Mouse (Mus musculus) midbrain, postnatal 0 days (tissue): ENCODE data around the gene Parp14. TPM values are rescaled to one million over a fixed set of nuclear protein-coding genes. Genes with fewer than 3 reads are reported as not detected.

Experiments used
- ATAC-seq: fragments of 200-750 bp; cut with Nextera tagmentation; 2 replicates; pipeline ENCODE4 v1.8.0; 2017; ENCODE audit warnings: moderate number of reproducible peaks, mild to moderate bottlenecking, moderate TSS enrichment, moderate library complexity; ENCODE audit not compliant: low FRiP score
- DNase-seq: peaks from one replicate; pipeline ENCODE4 v3.0.0-alpha.2; 2015; ENCODE audit warnings: low spot score
- H3K27ac ChIP-seq: fragments of 300-500 bp; sonication (generic); 2 replicates; pipeline ENCODE4 v1.5.1; 2014; ENCODE audit warnings: low read depth, mild to moderate bottlenecking, low read length, mixed read lengths
- H3K27me3 ChIP-seq: fragments of 300-500 bp; sonication (generic); 2 replicates; pipeline ENCODE4 v1.6.1; 2014; ENCODE audit warnings: low read length, control low read depth, mixed read lengths; ENCODE audit not compliant: insufficient read depth
- H3K36me3 ChIP-seq: fragments of 300-500 bp; sonication (generic); 2 replicates; pipeline ENCODE4 v1.6.1; 2014; ENCODE audit warnings: low read length, control low read depth, mixed read lengths; ENCODE audit not compliant: insufficient read depth
- H3K4me1 ChIP-seq: fragments of 300-500 bp; sonication (generic); 2 replicates; pipeline ENCODE4 v1.6.1; 2014; ENCODE audit warnings: mild to moderate bottlenecking, control low read depth, antibody characterized with exemption, low read length, mixed read lengths; ENCODE audit not compliant: insufficient read depth
- H3K4me2 ChIP-seq: fragments of 300-500 bp; sonication (generic); 2 replicates; pipeline ENCODE4 v1.6.1; 2014; ENCODE audit warnings: low read depth, mild to moderate bottlenecking, low read length, mixed read lengths; ENCODE audit not compliant: poor library complexity, severe bottlenecking
- H3K4me3 ChIP-seq: fragments of 300-500 bp; sonication (generic); 2 replicates; pipeline ENCODE4 v1.5.1; 2014; ENCODE audit warnings: low read depth, mild to moderate bottlenecking, low read length, moderate library complexity
- H3K9ac ChIP-seq: fragments of 300-500 bp; sonication (generic); replicated peaks from 2 replicates; pipeline ENCODE4 v1.6.1; 2014; ENCODE audit warnings: mild to moderate bottlenecking, low read length, moderate library complexity, mixed read lengths; ENCODE audit not compliant: poor library complexity, severe bottlenecking
- H3K9me3 ChIP-seq: fragments of 300-500 bp; sonication (generic); 2 replicates; pipeline ENCODE4 v1.6.1; 2016; ENCODE audit warnings: low read length, control low read depth
- CTCF ChIP-seq: IDR thresholded peaks from 2 replicates; pipeline ENCODE4 v1.5.1; 2016; ENCODE audit warnings: antibody characterized with exemption, mild to moderate bottlenecking
- WGBS: fragments of 180-500 bp; shearing (Covaris S2); extraction: QIAGEN DNeasy Blood & Tissue Kit; methylation state at CpG from one replicate; pipeline ENCODE4 v1.1.7; 2014; 5-methylcytosine and 5-hydroxymethylcytosine counted together
- polyA plus RNA-seq: library from polyadenylated mRNA; unstranded; fragments of >200 nt; fragmentation: Nextera tagmentation; extraction: Ambion mirVana; gene quantifications from 2 replicates; pipeline ENCODE4 v1.2.1, GENCODE M21; 2015
- total RNA-seq: library from RNA; depleted of rRNA; stranded (reverse); fragments of >200 nt; gene quantifications from 2 replicates; pipeline ENCODE4 v1.2.3, GENCODE M21; 2014

The Parp14 gene
- total and polyA plus RNA-seq, 2 experiments from 2014 or later, result 0.22 to 1.2 TPM

- Histone ChIP-seq H3K27me3 (no peaks in the 10 kb centered on the region), H3K9ac (no peak overlapping the region), H3K4me1 (no peaks in the 10 kb centered on the region), H3K9me3 (no peaks in the 10 kb centered on the region), H3K4me2 (no peak overlapping the region), H3K27ac (no peak overlapping the region), H3K36me3 (no peaks in the 10 kb centered on the region), H3K4me3 (no peak overlapping the region)
- WGBS, result 97% methylated on average over 2 of the region's 2 CpGs
- DNase-seq, result no peak
- TF ChIP-seq CTCF, result no peak
- no peak for ATAC-seq
Measured at GRCm38 (mm10) chr16:35808838-35809237, 62.5 kb downstream of the Parp14 start.

GRCm38 (mm10) chr16:35807663-35807992, 63.7 kb downstream of the Parp14 start:
- Histone ChIP-seq H3K36me3 (no peaks in the 10 kb centered on the region), H3K9ac (no peak overlapping the region), H3K27me3 (no peaks in the 10 kb centered on the region), H3K4me1 (no peaks in the 10 kb centered on the region), H3K27ac (no peak overlapping the region), H3K9me3 (no peaks in the 10 kb centered on the region), H3K4me3 (no peak overlapping the region), H3K4me2 (no peak overlapping the region)
- DNase-seq (no peak), ATAC-seq (no peak)
- no peak for TF ChIP-seq CTCF
- WGBS, result 50% methylated on average over 4 of the region's 4 CpGs

- H3K9ac ChIP-seq, result no peak overlapping the region
- peaks cover 1% of the 10 kb centered on the region; the same call in 1 of the 2 replicates for H3K36me3 ChIP-seq
- H3K4me2 ChIP-seq, result no peak overlapping the region
- no peaks in the 10 kb centered on the region for H3K4me1 ChIP-seq
- 67% methylated on average over 6 of the region's 6 CpGs for WGBS
- no peaks in the 10 kb centered on the region for H3K27me3 ChIP-seq
- ATAC-seq, result no peak
- no peak for DNase-seq
- no peak overlapping the region for H3K27ac ChIP-seq
- no peak for TF ChIP-seq CTCF
- no peak overlapping the region for H3K4me3 ChIP-seq
- no peaks in the 10 kb centered on the region for H3K9me3 ChIP-seq
Measured at GRCm38 (mm10) chr16:35806973-35807662, 64.2 kb downstream of the Parp14 start.

DNA sequence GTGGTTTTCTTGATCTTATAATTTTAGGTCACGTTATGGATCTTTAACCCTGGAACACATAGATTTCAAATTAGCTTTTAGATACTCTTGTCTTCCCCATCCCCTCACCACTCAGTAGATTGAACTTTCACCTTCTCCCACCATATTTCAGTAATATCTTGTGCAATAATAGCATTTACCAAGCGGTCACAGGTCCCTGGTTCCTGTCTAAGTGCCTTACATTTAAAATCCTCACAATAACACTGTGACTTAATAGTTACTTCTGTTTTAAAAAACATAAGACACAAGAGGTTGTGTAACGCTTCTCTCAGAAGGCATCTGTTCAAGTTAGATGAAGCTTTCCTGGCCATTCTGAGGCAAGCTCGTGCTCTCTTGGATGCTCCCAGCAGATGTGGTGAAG, 67.6 kb downstream of the Parp14 start:
- no peak overlapping the region for H3K4me3 ChIP-seq
- ATAC-seq (no peak), DNase-seq (no peak)
- no peak for TF ChIP-seq CTCF
- no peak overlapping the region for H3K9ac ChIP-seq
- H3K27me3 ChIP-seq, result no peaks in the 10 kb centered on the region
- H3K36me3 ChIP-seq, result peaks cover 2% of the 10 kb centered on the region; the same call in 1 of the 2 replicates
- no peak overlapping the region for H3K4me2 ChIP-seq
- no peak overlapping the region for H3K27ac ChIP-seq
- H3K4me1 ChIP-seq, result no peaks in the 10 kb centered on the region
- WGBS, result 97% methylated on average over 4 of the region's 4 CpGs
- no peaks in the 10 kb centered on the region for H3K9me3 ChIP-seq

GRCm38 (mm10) chr16:35802163-35802562, 69.2 kb downstream of the Parp14 start:
- WGBS, result 95% methylated on average over 7 of the region's 7 CpGs
- Histone ChIP-seq H3K36me3 (peaks cover 2% of the 10 kb centered on the region; the same call in 1 of the 2 replicates), H3K4me1 (no peaks in the 10 kb centered on the region), H3K4me2 (no peak overlapping the region), H3K9ac (no peak overlapping the region), H3K27ac (no peak overlapping the region), H3K9me3 (no peaks in the 10 kb centered on the region), H3K4me3 (no peak overlapping the region), H3K27me3 (no peaks in the 10 kb centered on the region)
- no peak for ATAC-seq
- no peak for DNase-seq
- no peak for TF ChIP-seq CTCF

DNA sequence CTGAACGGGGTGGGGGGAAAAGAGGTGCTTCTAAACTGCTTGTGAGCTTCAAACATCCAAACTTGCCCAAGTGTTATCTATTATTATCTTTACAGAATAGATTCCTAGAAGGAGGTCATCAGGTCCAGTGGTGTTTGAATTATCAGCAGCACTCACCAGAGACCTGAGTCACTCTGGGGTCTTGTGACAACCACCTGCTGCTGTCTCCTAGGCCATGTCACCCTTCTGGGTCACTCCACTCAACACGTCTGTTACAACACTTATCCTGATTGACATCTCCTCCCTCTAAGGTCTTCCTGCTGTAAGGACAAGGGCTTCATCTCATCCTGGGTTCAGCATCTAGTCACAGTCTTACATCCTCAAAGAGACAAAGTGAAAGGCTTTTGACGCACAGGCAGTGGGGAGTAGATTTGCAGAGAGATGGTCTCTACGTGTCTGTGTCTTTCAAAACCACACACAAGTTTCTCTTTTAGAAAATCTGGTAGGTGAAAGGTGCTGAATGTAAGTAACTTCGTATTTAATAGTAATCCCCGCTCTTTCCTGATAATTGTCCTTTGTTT, 79.3 kb downstream of the Parp14 start:
- Histone ChIP-seq H3K4me2 (no peak overlapping the region), H3K27ac (no peak overlapping the region), H3K36me3 (0 out of 2 replicates have a peak, but pooled peaks cover 3% of the 10 kb centered on the region), H3K4me3 (no peak overlapping the region), H3K4me1 (no peaks in the 10 kb centered on the region), H3K9me3 (no peaks in the 10 kb centered on the region), H3K27me3 (no peaks in the 10 kb centered on the region), H3K9ac (no peak overlapping the region)
- WGBS, result 75% methylated on average over 6 of the region's 6 CpGs
- no peak for TF ChIP-seq CTCF
- DNase-seq (no peak), ATAC-seq (no peak)
